In genomic region chr10:114800331-114801304, GRCm38 (mm10) we compare ENCODE assay signal across 8 mouse cellular contexts. TPM values are rescaled to one million over a fixed set of nuclear protein-coding genes. Genes with fewer than 3 reads are reported as not detected.
A peak's percentile ranks its signal among the peaks of the same experiment; 100 is the strongest.
DNase-seq lines count a peak whose midpoint lies in the region; ATAC-seq and TF ChIP-seq lines count a peak whose summit lies in the region.

No protein-coding gene starts in this region.

- H3K27me3 ChIP-seq in heart, embryonic 15.5 days, result peaks cover 55% of the 10 kb centered on the region
- H3K27me3 ChIP-seq in embryonic facial prominence, embryonic 12.5 days, result peaks cover 37% of the 10 kb centered on the region
- peaks cover 54% of the 10 kb centered on the region for H3K27me3 ChIP-seq in limb, embryonic 10.5 days (ENCODE audit: low read depth, poor library complexity, severe bottlenecking)

- H3K4me3 ChIP-seq in heart, embryonic 15.5 days, result peak overlapping the region; percentile 56
- H3K4me3 ChIP-seq in embryonic facial prominence, embryonic 12.5 days, result peak overlapping the region; percentile 64
- H3K4me3 ChIP-seq in limb, embryonic 10.5 days, result peak overlapping the region; percentile 62
- peak overlapping the region; percentile 63 for H3K4me3 ChIP-seq in olfactory bulb, adult 2 months (ENCODE audit: insufficient read depth, low read depth, low read length)

- no peak overlapping the region for H3K9ac ChIP-seq in heart, embryonic 15.5 days
- no peak overlapping the region for H3K9ac ChIP-seq in embryonic facial prominence, embryonic 12.5 days

- intact Hi-C loops in heart, postnatal 10 days (cut with DNase I), result no loop called here

- H3K4me1 ChIP-seq in heart, embryonic 15.5 days (replicated peaks), result peaks cover 19% of the 10 kb centered on the region
- H3K4me1 ChIP-seq in embryonic facial prominence, embryonic 12.5 days, result 0 out of 2 replicates have a peak, but pooled peaks cover 4% of the 10 kb centered on the region
- peaks cover 41% of the 10 kb centered on the region for H3K4me1 ChIP-seq in limb, embryonic 10.5 days
- H3K4me1 ChIP-seq in olfactory bulb, adult 2 months (ENCODE audit: control insufficient read depth, insufficient read depth, low read length), result 0 out of 2 replicates have a peak, but pooled peaks cover 2% of the 10 kb centered on the region

- WGBS in heart, embryonic 15.5 days, result 8% methylated on average over 68 of the region's 75 CpGs
- WGBS in embryonic facial prominence, embryonic 12.5 days, result 6% methylated on average over 75 of the region's 75 CpGs
- WGBS in limb, embryonic 10.5 days, result 7% methylated on average over 75 of the region's 75 CpGs
- WGBS in olfactory bulb, adult 2 months, result 2% methylated on average over 75 of the region's 75 CpGs

- ATAC-seq in heart, embryonic 15.5 days (replicated peaks; ENCODE audit: insufficient number of reproducible peaks, insufficient read depth, low FRiP score, low read depth), result no peak
- peak; percentile 5; the same call in 1 of the 2 replicates for ATAC-seq in embryonic facial prominence, embryonic 12.5 days (ENCODE audit: insufficient number of reproducible peaks, insufficient read depth, low FRiP score, low TSS enrichment)
- no peak for ATAC-seq in erythroblast, adult 5-6 weeks (replicated peaks; ENCODE audit: low FRiP score, poor library complexity, severe bottlenecking)

- no peaks in the 10 kb centered on the region for H3K36me3 ChIP-seq in heart, embryonic 15.5 days
- H3K36me3 ChIP-seq in embryonic facial prominence, embryonic 12.5 days, result no peaks in the 10 kb centered on the region
- H3K36me3 ChIP-seq in limb, embryonic 10.5 days, result no peaks in the 10 kb centered on the region

- TF ChIP-seq POLR2A in olfactory bulb, adult 2 months (IDR thresholded peaks at IDR 0.05; ENCODE audit: insufficient read depth, low read depth, low read length), result no peak; the same call in 1 of the 2 replicates

- DNase-seq in heart, postnatal 10 days, result no peak
- peak; percentile 48 for DNase-seq in ZHBTc4 (ENCODE audit: low read depth, low spot score)
- DNase-seq in limb, embryonic 10.5 days (ENCODE audit: low spot score), result peak; percentile 53
- DNase-seq in urinary bladder, postnatal 36 days (ENCODE audit: low spot score in 2 of 2), result no peak

- no peaks in the 10 kb centered on the region for H3K9me3 ChIP-seq in heart, embryonic 15.5 days (replicated peaks)
- H3K9me3 ChIP-seq in embryonic facial prominence, embryonic 12.5 days, result no peaks in the 10 kb centered on the region
- H3K9me3 ChIP-seq in limb, embryonic 10.5 days (replicated peaks), result no peaks in the 10 kb centered on the region

- no peak for TF ChIP-seq CTCF in olfactory bulb, adult 2 months (IDR thresholded peaks at IDR 0.05; ENCODE audit: insufficient read depth, low read depth, low read length)

- H3K4me2 ChIP-seq in heart, embryonic 15.5 days, result peak overlapping the region; percentile 94
- H3K4me2 ChIP-seq in embryonic facial prominence, embryonic 12.5 days (replicated peaks), result peak overlapping the region; percentile 91

- H3K27ac ChIP-seq in heart, embryonic 15.5 days, result no peak overlapping the region
- no peak overlapping the region for H3K27ac ChIP-seq in embryonic facial prominence, embryonic 12.5 days
- no peak overlapping the region for H3K27ac ChIP-seq in limb, embryonic 10.5 days
- peak overlapping the region; percentile 13; the same call in 1 of the 2 replicates for H3K27ac ChIP-seq in olfactory bulb, adult 2 months (ENCODE audit: insufficient read depth, low read depth, low read length)

RNA-seq across cellular contexts. Expression of gene Trhde, which starts 1.5 kb away (rescaled TPM):
- polyA plus RNA-seq in heart, embryonic 15.5 days (2015; fragmentation: Nextera tagmentation; extraction: Ambion mirVana), result 0.03 and 0.04 TPM in 2 replicates
- total RNA-seq in heart, postnatal 10 days (2021), result under 1 TPM; 0.22 to 0.42 TPM
- polyA plus RNA-seq in embryonic facial prominence, embryonic 12.5 days (2016; fragmentation: Nextera tagmentation; extraction: Ambion mirVana), result 2.6 and 3.1 TPM in 2 replicates
- polyA plus RNA-seq in limb, embryonic 10.5 days (2016; fragmentation: Nextera tagmentation; extraction: Ambion mirVana), result 0.18 and 0.26 TPM in 2 replicates
- polyA plus RNA-seq in olfactory bulb, adult 2 months (2012; ENCODE audit: insufficient read depth, insufficient read length, low replicate concordance, missing spikeins), result not detected in 2 replicates
- total RNA-seq in erythroblast, adult 5-6 weeks (2015; ENCODE audit: low replicate concordance), result not detected in 2 replicates
- total RNA-seq in erythroblast, adult 5-6 weeks (2017; ENCODE audit: low replicate concordance), result not detected in 2 replicates

Comparison
In these comparisons a context has a peak if more than half of its experiments do, and no peak if none do; other contexts are left out.
1. DNase-seq: peak in ZHBTc4 (single experiment) and limb, embryonic 10.5 days (single experiment); none in heart, postnatal 10 days (0 of 2) and urinary bladder, postnatal 36 days (0 of 2).
2. Peak in every context shown above with its lines, with median percentiles within 50 percentile points of each other: H3K4me3 ChIP-seq.